Mouse (Mus musculus) kidney, adult 2 months (tissue): ENCODE data around the gene Larp6. TPM values are rescaled to one million over a fixed set of nuclear protein-coding genes. Genes with fewer than 3 reads are reported as not detected.

Experiments used
- DNase-seq: peaks from one replicate; pipeline ENCODE4 v3.0.0; 2021
- H3K27ac ChIP-seq: fragments of 200-500 bp; 2 replicates; pipeline ENCODE4 v1.5.1; 2012; ENCODE audit warnings: low read depth, low read length, control low read depth, inconsistent platforms; ENCODE audit not compliant: insufficient read depth
- H3K27me3 ChIP-seq: fragments of 200-500 bp; replicated peaks from 2 replicates; pipeline ENCODE4 v1.6.1; 2012; ENCODE audit warnings: mild to moderate bottlenecking, moderate library complexity, low read length, inconsistent platforms; ENCODE audit not compliant: control insufficient read depth, insufficient read depth
- H3K36me3 ChIP-seq: fragments of 200-500 bp; 2 replicates; pipeline ENCODE4 v1.6.1; 2012; ENCODE audit warnings: mild to moderate bottlenecking, moderate library complexity, low read length, inconsistent platforms; ENCODE audit not compliant: control insufficient read depth, insufficient read depth
- H3K4me1 ChIP-seq: fragments of 200-500 bp; 2 replicates; pipeline ENCODE4 v1.6.1; 2011; ENCODE audit warnings: low read length; ENCODE audit not compliant: control insufficient read depth, insufficient read depth
- H3K4me3 ChIP-seq: fragments of 200-500 bp; 2 replicates; pipeline ENCODE4 v1.5.1; 2011; ENCODE audit warnings: mild to moderate bottlenecking, low read depth, low read length, control low read depth; ENCODE audit not compliant: insufficient read depth
- CTCF ChIP-seq: fragments of 200-500 bp; conservative IDR thresholded peaks from 2 replicates; pipeline ENCODE4 v1.5.1; 2011; ENCODE audit warnings: low read depth, mild to moderate bottlenecking, control low read depth, low read length, moderate library complexity, mixed read lengths; ENCODE audit not compliant: insufficient read depth, insufficient read length
- POLR2A ChIP-seq: fragments of 200-500 bp; IDR thresholded peaks from one replicate; pipeline ENCODE4 v1.6.1; 2011; ENCODE audit warnings: low read depth, low read length, control low read depth
- WGBS: fragments of 180-500 bp; shearing (Covaris S2); methylation state at CpG from one replicate; pipeline ENCODE4 v1.1.7; 2018; 5-methylcytosine and 5-hydroxymethylcytosine counted together
- polyA plus RNA-seq: library from polyadenylated mRNA; depleted of rRNA; stranded (reverse); fragments of >200 nt; gene quantifications from 2 replicates; pipeline ENCODE4 v1.2.3, GENCODE M21; 2012; rRNA removed

Gene Larp6
- polyA plus RNA-seq, 1 experiment: 1.7 TPM

GRCm38 (mm10) chr9:60776899-60777298, 64.1 kb downstream of the Larp6 start:
- H3K27me3 ChIP-seq: no peaks in the 10 kb centered on the region
- TF ChIP-seq POLR2A: no peak
- no peak for TF ChIP-seq CTCF
- no peak overlapping the region for H3K4me3 ChIP-seq
- WGBS: 76% methylated on average over 9 of the region's 9 CpGs
- no peaks in the 10 kb centered on the region for H3K4me1 ChIP-seq
- DNase-seq: no peak
- H3K27ac ChIP-seq: no peak overlapping the region
- H3K36me3 ChIP-seq: no peaks in the 10 kb centered on the region

- no peak for DNase-seq
- H3K4me3 ChIP-seq: no peak overlapping the region
- TF ChIP-seq POLR2A (no peak), CTCF (no peak)
- 92% methylated on average over 9 of the region's 9 CpGs for WGBS
- H3K27ac ChIP-seq: no peak overlapping the region
- no peaks in the 10 kb centered on the region for H3K4me1 ChIP-seq
- no peaks in the 10 kb centered on the region for H3K27me3 ChIP-seq
- H3K36me3 ChIP-seq: no peaks in the 10 kb centered on the region
These were observed 69.4 kb downstream of the Larp6 start for GRCm38 (mm10) chr9:60782057-60782789.

- H3K27me3 ChIP-seq: no peaks in the 10 kb centered on the region
- 75% methylated on average over 4 of the region's 4 CpGs for WGBS
- no peak overlapping the region for H3K4me3 ChIP-seq
- H3K36me3 ChIP-seq: no peaks in the 10 kb centered on the region
- TF ChIP-seq POLR2A: no peak
- no peak for DNase-seq
- no peaks in the 10 kb centered on the region for H3K4me1 ChIP-seq
- no peak overlapping the region for H3K27ac ChIP-seq
These were observed 72.3 kb downstream of the Larp6 start for GRCm38 (mm10) chr9:60785069-60785468.

GRCm38 (mm10) chr9:60787517-60788110, 74.8 kb downstream of the Larp6 start:
- no peak for DNase-seq
- TF ChIP-seq POLR2A (no peak), CTCF (no peak)

More at GRCm38 (mm10) chr9:60787517-60788110, 74.8 kb downstream of the Larp6 start:
- Histone ChIP-seq H3K27ac (no peak overlapping the region), H3K4me3 (no peak overlapping the region), H3K4me1 (no peaks in the 10 kb centered on the region), H3K36me3 (no peaks in the 10 kb centered on the region), H3K27me3 (no peaks in the 10 kb centered on the region)
- 43% methylated on average over 2 of the region's 2 CpGs for WGBS

Other genes starting within 250 kb of the Larp6 start
- gene Thsd4, start 190.9 kb upstream of the Larp6 start, polyA plus RNA-seq: 5.9 and 7.1 TPM in 2 replicates
- gene Lrrc49, start 24.8 kb upstream of the Larp6 start, polyA plus RNA-seq: 2.2 and 3.2 TPM in 2 replicates
- gene Uaca, start 81.6 kb downstream of the Larp6 start, polyA plus RNA-seq: 13.5 and 16.4 TPM in 2 replicates